Mouse (Mus musculus) heart, embryonic 11.5 days (tissue): ENCODE data around the gene Rps17. TPM values are rescaled to one million over a fixed set of nuclear protein-coding genes. Genes with fewer than 3 reads are reported as not detected.

Experiments
- ATAC-seq: fragments of 200-750 bp; cut with Nextera tagmentation; replicated peaks from 2 replicates; pipeline ENCODE4 v1.8.0; 2017; ENCODE audit warnings: moderate library complexity; ENCODE audit not compliant: insufficient number of reproducible peaks, low FRiP score, low TSS enrichment
- H3K27ac ChIP-seq: fragments of 300-500 bp; sonication (generic); 2 replicates; pipeline ENCODE4 v1.5.1; 2014; ENCODE audit warnings: mild to moderate bottlenecking, low read depth, low read length
- H3K27me3 ChIP-seq: fragments of 300-500 bp; sonication (generic); 2 replicates; pipeline ENCODE4 v1.6.1; 2014; ENCODE audit warnings: mild to moderate bottlenecking, low read length, mixed read lengths; ENCODE audit not compliant: control insufficient read depth, insufficient read depth
- H3K36me3 ChIP-seq: fragments of 300-500 bp; sonication (generic); 2 replicates; pipeline ENCODE4 v1.6.1; 2014; ENCODE audit warnings: mild to moderate bottlenecking, low read length, moderate library complexity, mixed read lengths; ENCODE audit not compliant: control insufficient read depth, insufficient read depth
- H3K4me1 ChIP-seq: fragments of 300-500 bp; sonication (generic); 2 replicates; pipeline ENCODE4 v1.6.1; 2014; ENCODE audit warnings: low read length; ENCODE audit not compliant: control insufficient read depth, insufficient read depth
- H3K4me2 ChIP-seq: fragments of 300-500 bp; sonication (generic); 2 replicates; pipeline ENCODE4 v1.6.1; 2014; ENCODE audit warnings: mild to moderate bottlenecking, moderate library complexity
- H3K4me3 ChIP-seq: fragments of 300-500 bp; sonication (generic); 2 replicates; pipeline ENCODE4 v1.5.1; 2014; ENCODE audit warnings: low read depth, low read length
- H3K9ac ChIP-seq: fragments of 300-500 bp; sonication (generic); 2 replicates; pipeline ENCODE4 v1.6.1; 2014; ENCODE audit warnings: mild to moderate bottlenecking, low read depth, low read length, moderate library complexity
- H3K9me3 ChIP-seq: fragments of 300-500 bp; sonication (generic); replicated peaks from 2 replicates; pipeline ENCODE4 v1.6.1; 2016; ENCODE audit warnings: low read length; ENCODE audit not compliant: control insufficient read depth
- WGBS: fragments of 180-500 bp; shearing (Covaris S2); extraction: QIAGEN DNeasy Blood & Tissue Kit; methylation state at CpG from one replicate; pipeline ENCODE4 v1.1.7; 2014; ENCODE audit not compliant: insufficient replicate concordance; 5-methylcytosine and 5-hydroxymethylcytosine counted together
- polyA plus RNA-seq: library from polyadenylated mRNA; unstranded; fragments of >200 nt; fragmentation: Nextera tagmentation; extraction: Ambion mirVana; gene quantifications from 2 replicates; pipeline ENCODE4 v1.2.1, GENCODE M21; 2014

Gene Rps17
- polyA plus RNA-seq = 1,053 and 1,144 TPM in 2 replicates

- Histone ChIP-seq H3K4me2 (peak within 1 kb of the TSS; percentile 94), H3K9me3 (no peaks in the 10 kb centered on the region; the same call in 1 of the 2 replicates), H3K27ac (peak within 1 kb of the TSS; percentile 78), H3K4me3 (peak within 1 kb of the TSS; percentile 81), H3K27me3 (no peaks in the 10 kb centered on the region), H3K4me1 (peaks cover 17% of the 10 kb centered on the region), H3K36me3 (peaks cover 33% of the 10 kb centered on the region), H3K9ac (peak within 1 kb of the TSS; percentile 92)
- WGBS = under 1% methylated on average over 82 of the region's 85 CpGs
- ATAC-seq = peak; percentile 84
Observed at GRCm38 (mm10) chr7:81344544-81345446, at the start of gene Rps17. Gene Rps17, minus strand, starts transcription at chr7:81345254.

- WGBS = 57% methylated on average over 1 of the region's 1 CpGs
- no peaks in the 10 kb centered on the region for H3K4me1 ChIP-seq
- no peak overlapping the region for H3K4me3 ChIP-seq
- H3K27me3 ChIP-seq = no peaks in the 10 kb centered on the region
- ATAC-seq = no peak
- H3K27ac ChIP-seq = no peak overlapping the region
- H3K9me3 ChIP-seq = no peaks in the 10 kb centered on the region
- H3K36me3 ChIP-seq = no peaks in the 10 kb centered on the region
- H3K4me2 ChIP-seq = no peak overlapping the region
- H3K9ac ChIP-seq = no peak overlapping the region
Observed at GRCm38 (mm10) chr7:81379363-81379762, 34.3 kb upstream of the Rps17 start.

GRCm38 (mm10) chr7:81372337-81372920 is 27.4 kb upstream of the Rps17 start:
- Histone ChIP-seq H3K4me2 (peak overlapping the region; percentile 61), H3K36me3 (no peaks in the 10 kb centered on the region), H3K4me1 (no peaks in the 10 kb centered on the region), H3K27ac (no peak overlapping the region), H3K9ac (no peak overlapping the region), H3K27me3 (no peaks in the 10 kb centered on the region), H3K4me3 (peak overlapping the region; percentile 17; the same call in 1 of the 2 replicates), H3K9me3 (no peaks in the 10 kb centered on the region)
- 0 out of 2 replicates have a peak, but pooled peaks have one; percentile 35 for ATAC-seq
- WGBS = 6% methylated on average over 13 of the region's 13 CpGs

- no peak overlapping the region for H3K27ac ChIP-seq
- H3K4me2 ChIP-seq = no peak overlapping the region
- H3K9ac ChIP-seq = no peak overlapping the region
- H3K9me3 ChIP-seq = no peaks in the 10 kb centered on the region
- H3K4me1 ChIP-seq = no peaks in the 10 kb centered on the region
- ATAC-seq = no peak
- H3K36me3 ChIP-seq = no peaks in the 10 kb centered on the region
- no peak overlapping the region for H3K4me3 ChIP-seq
- 25% methylated on average over 5 of the region's 5 CpGs for WGBS
- H3K27me3 ChIP-seq = no peaks in the 10 kb centered on the region
Observed at GRCm38 (mm10) chr7:81371811-81372210, 26.8 kb upstream of the Rps17 start.

DNA sequence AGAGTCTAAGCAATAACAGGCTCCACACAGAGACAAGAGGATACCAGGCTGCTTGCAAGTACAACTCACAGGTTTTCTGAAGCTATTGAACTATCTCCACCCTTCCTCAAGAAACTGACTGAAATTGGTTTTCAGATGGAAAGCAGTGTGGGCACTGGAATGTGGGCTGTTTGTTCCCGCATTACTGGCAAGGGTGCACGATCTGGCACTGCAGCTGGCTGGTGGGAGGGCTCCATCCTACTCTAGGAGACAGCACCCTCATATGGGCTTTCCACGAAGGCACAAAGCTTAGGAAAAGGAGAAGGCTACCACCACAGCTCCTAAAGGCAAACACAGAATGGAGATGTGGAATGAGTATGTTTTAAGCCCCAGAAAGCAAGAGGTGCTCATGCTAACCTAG is 24.7 kb upstream of the Rps17 start:
- Histone ChIP-seq H3K4me3 (no peak overlapping the region), H3K27ac (no peak overlapping the region), H3K27me3 (no peaks in the 10 kb centered on the region), H3K4me2 (no peak overlapping the region), H3K9ac (no peak overlapping the region), H3K36me3 (no peaks in the 10 kb centered on the region), H3K4me1 (no peaks in the 10 kb centered on the region), H3K9me3 (no peaks in the 10 kb centered on the region)
- ATAC-seq = no peak
- 64% methylated on average over 3 of the region's 3 CpGs for WGBS

- no peaks in the 10 kb centered on the region for H3K9me3 ChIP-seq
- no peak overlapping the region for H3K4me2 ChIP-seq
- H3K36me3 ChIP-seq = no peaks in the 10 kb centered on the region
- H3K9ac ChIP-seq = no peak overlapping the region
- H3K4me3 ChIP-seq = no peak overlapping the region
- no peak for ATAC-seq
- no peaks in the 10 kb centered on the region for H3K4me1 ChIP-seq
- H3K27me3 ChIP-seq = no peaks in the 10 kb centered on the region
- 64% methylated on average over 3 of the region's 3 CpGs for WGBS
- H3K27ac ChIP-seq = no peak overlapping the region
Observed at GRCm38 (mm10) chr7:81367946-81368345, 22.9 kb upstream of the Rps17 start.

DNA sequence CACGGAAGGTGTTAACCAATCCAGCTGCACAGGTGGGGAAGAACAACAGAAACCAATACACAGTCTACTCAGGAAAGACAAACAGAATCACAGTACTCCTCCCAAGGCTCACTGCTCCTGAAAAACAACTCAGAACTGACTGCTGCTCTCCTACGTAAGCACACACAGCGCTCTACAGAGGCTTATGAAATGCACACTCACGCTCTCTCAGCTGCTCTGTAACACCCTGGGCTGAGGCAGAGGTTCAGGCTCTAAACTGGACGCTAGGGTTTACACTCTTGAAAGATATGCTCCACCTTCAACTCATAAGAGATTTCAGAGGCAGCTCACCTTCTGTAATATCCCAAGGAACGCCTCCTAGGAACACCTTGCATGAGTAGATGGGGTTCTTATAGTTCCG is 11.9 kb upstream of the Rps17 start:
- Histone ChIP-seq H3K27ac (no peak overlapping the region), H3K36me3 (no peaks in the 10 kb centered on the region), H3K9me3 (no peaks in the 10 kb centered on the region), H3K9ac (no peak overlapping the region), H3K4me3 (no peak overlapping the region), H3K4me2 (no peak overlapping the region), H3K27me3 (no peaks in the 10 kb centered on the region; the same call in 1 of the 2 replicates), H3K4me1 (no peaks in the 10 kb centered on the region)
- ATAC-seq = no peak
- 75% methylated on average over 7 of the region's 7 CpGs for WGBS

DNA sequence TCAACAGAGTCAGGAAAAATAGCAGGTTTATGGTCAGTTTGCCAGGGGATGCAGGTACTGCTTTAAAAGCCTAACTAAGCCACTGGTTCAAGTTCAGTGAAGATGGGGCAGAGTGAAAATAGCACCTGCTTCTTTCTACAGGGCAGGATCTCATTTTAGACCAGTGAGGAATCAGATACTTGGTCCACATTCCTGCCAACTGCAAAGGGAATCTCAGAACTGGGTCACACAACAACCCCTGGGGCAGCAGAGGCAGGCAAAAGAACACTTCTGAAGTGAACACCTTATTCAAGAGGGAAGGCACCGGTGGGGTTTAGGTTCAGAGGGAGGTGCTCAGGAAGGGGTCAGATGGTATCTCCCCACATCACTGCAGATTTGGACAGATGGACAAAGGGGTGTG is 11.3 kb upstream of the Rps17 start:
- no peaks in the 10 kb centered on the region for H3K4me1 ChIP-seq
- WGBS = 82% methylated on average over 1 of the region's 1 CpGs
- ATAC-seq = no peak
- no peaks in the 10 kb centered on the region for H3K36me3 ChIP-seq
- H3K4me3 ChIP-seq = no peak overlapping the region
- H3K9me3 ChIP-seq = no peaks in the 10 kb centered on the region
- H3K27me3 ChIP-seq = no peaks in the 10 kb centered on the region; the same call in 1 of the 2 replicates
- no peak overlapping the region for H3K27ac ChIP-seq
- H3K4me2 ChIP-seq = no peak overlapping the region
- H3K9ac ChIP-seq = no peak overlapping the region
